Mouse (Mus musculus): ENCODE results near the gene Plekhh3.

Plekhh3 gene

DNA sequence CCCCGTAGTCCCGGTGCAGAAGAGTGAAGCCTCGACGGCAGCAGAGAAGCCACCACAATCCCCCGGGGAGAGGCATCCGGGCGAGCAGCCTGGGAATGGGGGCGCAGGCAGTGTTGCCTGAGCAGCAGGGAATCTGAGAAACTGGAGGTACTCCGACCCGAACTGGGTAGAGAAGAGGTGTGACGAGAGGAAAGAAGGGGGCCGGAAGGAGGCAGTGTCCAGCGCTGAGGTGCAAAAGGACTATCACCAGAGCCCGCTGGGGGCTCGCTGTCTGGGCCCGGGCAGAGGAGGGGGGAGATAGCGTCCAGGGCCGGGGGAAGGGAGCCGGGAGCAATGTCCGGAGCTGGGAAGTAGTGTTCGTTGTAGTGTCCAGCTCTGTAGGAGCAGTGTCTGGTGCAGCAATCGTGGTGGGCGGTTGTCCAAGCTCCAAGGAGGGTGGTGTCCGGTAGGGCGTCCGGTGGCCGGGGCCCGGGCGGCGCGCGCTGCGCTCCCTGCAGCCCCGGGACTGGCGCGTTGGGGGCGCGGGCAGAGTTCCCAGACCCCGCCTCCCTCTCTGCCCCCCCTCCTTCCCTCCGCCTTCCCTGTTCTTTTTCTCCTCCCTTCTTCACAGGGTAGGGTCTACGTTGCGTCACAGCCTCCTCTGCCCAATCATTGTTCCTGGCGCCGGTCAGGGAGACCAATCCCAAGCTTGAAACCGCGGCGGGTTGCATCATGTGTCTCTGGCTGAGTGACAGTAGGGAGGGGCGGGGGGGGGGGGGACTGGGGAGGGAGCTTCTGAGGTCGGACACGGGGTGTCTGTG lies at the start of gene Plekhh3:
TSS of gene Plekhh3 (minus strand) at position 541 of the 800 bp plus-strand sequence.
- peak; percentile 86 for DNase-seq (ENCODE audit: low spot score)

DNA sequence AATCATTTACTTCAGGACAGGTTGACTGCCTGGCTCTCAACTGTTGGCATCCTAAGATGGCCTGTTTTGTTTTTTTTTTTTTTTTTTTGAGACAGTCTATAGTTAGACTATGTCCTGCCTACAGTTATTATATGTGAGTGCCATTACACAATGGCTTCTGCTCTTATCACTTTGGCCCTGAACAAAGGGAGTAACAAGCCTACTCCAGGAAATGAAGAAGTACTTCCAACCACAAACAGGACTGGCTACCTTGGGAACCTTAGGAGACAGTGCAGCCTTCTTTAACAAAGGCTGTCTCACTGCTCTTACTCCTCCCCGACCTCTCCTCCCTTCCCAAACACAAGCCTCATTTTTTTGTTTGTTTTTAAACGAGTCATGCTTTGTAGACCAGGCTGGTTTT lies 49.7 kb upstream of the Plekhh3 start:
- DNase-seq (ENCODE audit: low spot score): no peak

DNA sequence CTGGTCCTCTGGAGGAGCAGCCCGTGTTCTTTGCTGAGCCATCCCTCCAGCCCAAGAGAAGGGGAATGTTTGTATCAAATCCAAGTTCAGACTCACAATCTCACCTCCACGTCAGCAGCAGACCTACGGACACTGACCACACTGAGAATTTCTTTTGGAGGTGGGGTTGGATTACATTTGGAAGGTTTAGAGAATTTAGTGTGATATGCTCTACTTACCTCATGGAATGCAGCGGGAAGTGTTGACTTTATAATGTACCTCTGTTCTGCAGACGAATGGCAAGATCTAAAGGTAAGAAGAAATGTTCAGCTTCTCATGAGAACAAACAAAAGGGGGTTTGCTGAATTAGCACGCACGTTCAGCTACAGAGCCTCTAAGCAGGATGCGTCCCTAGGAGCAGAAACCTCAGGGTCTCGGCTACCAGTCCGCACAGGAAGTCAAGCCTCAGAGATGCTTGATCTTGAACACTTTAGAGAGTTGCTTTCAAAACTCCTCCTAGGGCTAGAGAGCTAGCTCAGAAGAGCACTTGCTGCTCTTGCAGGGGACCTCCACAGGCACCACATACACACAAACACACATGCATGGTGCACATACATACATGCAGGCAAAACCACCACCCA lies 47.4 kb upstream of the Plekhh3 start:
- DNase-seq (ENCODE audit: low spot score): no peak

DNA sequence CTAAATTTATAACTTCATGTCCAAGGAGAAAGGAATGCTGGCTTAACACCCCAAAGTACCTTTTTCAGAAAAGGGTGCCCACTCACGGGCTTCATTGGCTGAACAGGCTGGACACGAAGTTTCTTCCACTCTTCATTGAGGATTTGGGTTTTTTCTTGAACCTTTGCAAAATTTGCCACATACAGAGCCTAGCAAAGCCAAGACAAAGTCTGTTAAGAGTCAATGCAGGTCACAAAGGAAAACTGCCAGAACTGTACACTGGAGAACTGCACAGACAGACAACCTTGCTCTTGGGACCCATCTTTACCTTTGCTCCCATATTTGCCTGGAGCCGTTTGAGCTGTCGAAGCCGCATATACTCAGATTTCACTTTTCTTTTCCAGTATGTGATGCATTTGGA lies 45.8 kb upstream of the Plekhh3 start:
- DNase-seq (ENCODE audit: low spot score): no peak

DNA sequence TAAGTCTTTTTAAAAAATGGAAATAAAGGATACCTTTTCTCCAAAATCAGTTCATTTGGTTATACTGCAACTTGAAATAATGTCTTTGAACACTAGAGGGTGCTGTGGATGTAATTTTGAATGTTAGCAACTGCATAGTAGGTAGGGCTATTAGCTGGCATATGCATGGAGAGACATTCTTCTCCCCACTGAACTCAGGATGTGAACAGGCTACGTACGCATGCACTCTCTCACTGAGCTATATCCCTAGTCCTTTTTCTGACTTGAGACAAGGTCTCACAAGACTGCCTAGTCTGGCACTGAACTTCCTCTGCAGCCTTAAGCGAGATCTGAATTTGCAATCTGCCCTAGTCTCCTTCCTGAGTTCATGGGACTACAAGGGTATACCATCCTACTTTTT lies 40.8 kb upstream of the Plekhh3 start:
- no peak for DNase-seq (ENCODE audit: low spot score)

DNA sequence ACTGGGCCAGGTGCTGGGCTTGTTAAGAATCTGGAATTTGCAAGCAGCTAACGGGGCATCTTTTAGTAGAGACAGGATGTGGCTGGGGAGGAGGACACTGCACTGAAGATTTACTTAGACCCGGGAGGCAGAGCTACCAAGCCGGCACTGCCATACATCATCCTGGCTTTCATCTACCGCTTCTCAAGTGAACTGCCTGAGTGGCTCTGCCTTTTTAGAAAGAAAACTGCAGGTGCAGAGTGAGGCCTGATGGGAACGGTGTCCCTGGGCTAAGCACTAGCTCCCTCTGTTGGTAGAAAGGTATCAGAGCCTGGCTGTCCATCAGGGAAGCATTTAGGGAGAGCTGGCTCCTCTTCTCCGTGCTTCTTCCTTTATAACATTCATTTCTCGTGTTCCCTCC lies 29.8 kb upstream of the Plekhh3 start:
- DNase-seq (ENCODE audit: low spot score): no peak

DNA sequence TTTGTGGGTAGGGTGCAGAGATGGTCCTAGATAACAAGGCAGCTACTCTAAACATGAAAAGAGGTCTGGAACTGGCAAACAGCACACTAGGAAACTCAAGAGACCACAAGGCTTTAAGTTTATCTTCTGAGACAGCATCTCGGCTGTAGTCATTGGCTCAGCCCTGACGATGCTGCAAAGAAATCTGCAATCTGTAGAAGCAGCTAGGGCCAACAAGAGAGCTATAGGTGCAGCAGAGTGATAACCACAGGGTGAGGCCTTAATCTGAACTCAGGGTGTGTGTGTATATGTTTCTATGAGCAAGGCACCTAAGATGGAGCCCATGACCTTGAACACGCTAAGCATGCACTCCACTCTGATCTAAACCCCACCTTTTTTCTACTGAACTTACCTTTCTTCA lies 28.4 kb upstream of the Plekhh3 start:
- no peak for DNase-seq (ENCODE audit: low spot score)

DNA sequence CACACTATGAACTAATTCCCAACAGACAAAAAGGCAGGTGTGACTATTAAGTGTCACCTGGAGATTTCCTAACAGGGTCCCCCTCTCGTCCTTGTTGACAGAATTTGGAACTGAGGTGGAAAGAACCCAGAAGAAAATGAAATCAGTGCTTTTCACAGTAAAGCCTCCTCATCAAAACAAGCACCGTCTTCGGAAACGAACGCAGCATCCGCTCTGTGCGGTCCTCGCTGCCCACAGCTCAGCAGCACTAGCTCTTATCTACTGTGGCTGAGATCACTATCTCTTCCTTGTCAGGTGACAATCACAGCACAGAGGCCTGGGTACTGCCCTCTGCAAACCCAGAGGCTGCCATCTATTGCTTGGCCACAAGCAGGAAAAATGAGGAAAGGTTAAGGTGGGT lies 25.0 kb upstream of the Plekhh3 start:
- DNase-seq (ENCODE audit: low spot score): no peak

DNA sequence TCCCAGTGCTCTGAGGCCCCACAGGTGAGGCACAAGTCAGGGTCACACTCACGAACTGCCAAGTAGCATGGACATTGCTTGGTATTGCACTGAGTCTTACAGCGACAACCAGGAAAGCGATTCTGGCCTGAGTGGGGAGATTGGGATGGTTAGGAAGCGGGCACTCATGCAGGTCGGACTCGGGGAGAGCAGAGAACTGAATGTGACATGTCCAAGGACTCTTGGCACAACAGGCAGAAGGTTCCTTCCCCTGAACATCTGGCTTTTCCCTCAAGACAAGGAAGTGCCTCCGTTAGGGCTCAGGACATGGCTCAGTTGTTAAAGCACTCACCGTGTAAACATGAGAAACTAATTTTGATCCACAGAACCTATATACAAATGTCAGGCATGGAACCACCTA lies 24.4 kb upstream of the Plekhh3 start:
- DNase-seq (ENCODE audit: low spot score): no peak

DNA sequence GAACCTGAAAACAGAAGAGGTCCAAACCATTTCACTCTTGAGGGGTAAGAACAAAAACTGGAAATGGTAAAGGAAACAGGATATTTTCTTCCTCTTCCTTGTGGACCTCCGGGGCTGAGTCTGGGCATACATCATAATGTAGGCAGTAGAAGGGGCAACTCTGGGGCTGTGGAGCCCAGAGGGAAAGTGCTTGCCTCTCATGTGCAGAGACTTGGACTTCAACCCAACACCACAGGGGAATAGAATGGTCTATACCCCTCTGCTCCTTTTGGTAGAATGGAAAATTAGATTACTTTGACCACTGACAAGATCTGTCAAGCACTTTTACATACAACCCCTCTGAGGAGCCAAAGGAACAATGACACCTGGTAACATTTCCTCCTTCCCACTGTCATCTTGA lies 23.9 kb upstream of the Plekhh3 start:
- no peak for DNase-seq (ENCODE audit: low spot score)

DNA sequence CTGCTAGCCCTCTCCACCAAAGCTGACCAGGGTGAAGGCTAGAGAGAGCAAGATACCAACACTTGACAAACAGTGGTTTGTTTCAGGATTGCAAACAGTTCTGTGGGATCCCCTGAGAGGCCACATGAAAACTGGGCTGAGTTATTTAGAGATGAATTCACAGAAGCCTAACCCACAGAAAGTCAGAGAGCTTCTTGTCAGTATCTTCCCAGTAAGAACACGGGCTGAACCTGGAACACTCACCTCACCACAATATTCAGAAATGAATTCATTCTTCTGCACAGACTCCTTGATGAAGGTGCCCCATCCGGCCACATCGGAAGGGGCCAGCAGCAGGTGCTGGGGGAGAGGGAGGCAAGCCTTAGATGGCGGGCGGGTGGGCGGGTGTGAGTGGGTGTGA lies 23.5 kb upstream of the Plekhh3 start:
- DNase-seq (ENCODE audit: low spot score): no peak

DNA sequence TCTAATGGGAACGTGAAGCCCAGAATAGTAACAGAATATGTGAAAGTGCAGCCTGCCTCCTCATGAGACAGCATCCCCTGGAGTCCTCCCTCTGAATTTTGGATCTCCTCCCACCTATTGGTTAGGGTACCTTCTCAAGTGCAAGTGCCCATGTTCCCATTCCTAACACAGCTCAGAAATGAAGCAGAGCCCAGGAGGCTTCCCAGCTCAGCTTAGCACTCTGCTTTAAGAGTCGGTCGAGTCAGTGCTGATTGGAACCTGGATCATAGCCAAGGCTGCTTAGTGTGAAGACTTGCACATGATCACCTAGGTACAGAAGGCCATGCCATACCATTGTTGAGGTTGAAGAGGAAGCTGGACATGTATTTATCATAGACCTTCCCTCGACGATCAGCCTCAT lies 23.0 kb upstream of the Plekhh3 start:
- no peak for DNase-seq (ENCODE audit: low spot score)

DNA sequence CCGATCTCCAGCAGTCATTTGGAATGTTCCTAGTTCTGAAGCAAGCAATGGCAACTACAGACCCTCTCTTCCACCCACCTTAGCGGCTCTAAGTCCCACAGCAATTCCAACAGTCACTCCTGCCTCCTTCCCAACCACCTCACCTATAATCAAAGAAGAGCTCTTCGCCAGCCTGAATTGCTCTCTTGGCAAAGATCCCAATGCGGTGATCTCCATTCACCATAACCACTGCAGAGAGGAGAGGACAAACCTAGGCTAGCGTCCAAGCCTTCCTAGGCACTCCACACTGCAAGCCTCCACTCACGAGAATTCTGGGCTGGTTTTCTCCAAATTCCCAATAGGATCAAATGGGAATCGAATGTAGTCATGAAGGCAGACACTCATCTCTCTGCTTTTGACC lies 21.9 kb upstream of the Plekhh3 start:
- no peak for DNase-seq (ENCODE audit: low spot score)

DNA sequence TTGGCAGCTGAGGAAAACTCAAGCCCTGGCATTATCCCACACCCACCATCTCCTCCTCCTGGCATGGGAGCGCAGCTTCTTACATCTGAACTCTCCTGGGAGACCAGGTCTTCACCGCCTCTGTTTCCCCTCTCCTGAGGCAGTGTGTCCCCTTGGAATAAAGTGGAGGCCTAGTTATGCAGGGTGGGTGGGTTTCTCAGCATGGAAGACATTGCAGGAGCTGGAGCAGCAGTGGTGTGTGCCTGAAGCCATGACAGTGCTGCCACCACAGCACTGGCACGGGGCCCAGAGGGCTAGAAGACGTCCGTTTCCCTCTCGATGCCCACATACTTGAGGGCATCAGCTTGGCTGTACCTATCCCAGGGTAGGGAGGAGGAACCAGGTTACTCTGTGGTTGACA lies 21.5 kb upstream of the Plekhh3 start:
- DNase-seq (ENCODE audit: low spot score): no peak

DNA sequence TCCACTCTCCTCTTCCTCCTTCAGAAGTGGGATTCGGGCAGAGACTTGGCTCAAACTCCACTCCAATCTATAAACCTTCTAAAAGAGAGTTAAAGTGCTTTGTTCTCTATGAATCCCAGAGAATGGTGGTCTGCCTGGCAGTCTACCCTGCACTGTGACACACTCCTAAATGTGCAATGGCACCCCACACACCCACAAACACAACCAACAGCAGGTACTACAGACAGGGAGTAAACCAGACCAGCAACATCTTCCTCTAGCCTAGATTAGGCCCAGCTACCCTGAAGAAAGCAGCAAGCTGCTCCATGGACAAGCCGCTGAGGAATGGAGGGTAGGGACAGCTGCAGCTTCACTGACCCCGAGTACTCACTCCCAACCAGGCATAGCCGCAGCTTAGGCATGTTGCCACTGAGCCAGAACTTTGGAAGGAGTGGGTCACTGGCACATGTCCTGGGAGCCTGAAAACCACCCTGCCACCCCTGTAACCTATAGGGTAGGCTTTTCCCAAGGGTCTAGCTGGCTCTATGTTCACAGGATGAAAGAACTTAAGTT lies 20.8 kb upstream of the Plekhh3 start:
- DNase-seq (ENCODE audit: low spot score): no peak

DNA sequence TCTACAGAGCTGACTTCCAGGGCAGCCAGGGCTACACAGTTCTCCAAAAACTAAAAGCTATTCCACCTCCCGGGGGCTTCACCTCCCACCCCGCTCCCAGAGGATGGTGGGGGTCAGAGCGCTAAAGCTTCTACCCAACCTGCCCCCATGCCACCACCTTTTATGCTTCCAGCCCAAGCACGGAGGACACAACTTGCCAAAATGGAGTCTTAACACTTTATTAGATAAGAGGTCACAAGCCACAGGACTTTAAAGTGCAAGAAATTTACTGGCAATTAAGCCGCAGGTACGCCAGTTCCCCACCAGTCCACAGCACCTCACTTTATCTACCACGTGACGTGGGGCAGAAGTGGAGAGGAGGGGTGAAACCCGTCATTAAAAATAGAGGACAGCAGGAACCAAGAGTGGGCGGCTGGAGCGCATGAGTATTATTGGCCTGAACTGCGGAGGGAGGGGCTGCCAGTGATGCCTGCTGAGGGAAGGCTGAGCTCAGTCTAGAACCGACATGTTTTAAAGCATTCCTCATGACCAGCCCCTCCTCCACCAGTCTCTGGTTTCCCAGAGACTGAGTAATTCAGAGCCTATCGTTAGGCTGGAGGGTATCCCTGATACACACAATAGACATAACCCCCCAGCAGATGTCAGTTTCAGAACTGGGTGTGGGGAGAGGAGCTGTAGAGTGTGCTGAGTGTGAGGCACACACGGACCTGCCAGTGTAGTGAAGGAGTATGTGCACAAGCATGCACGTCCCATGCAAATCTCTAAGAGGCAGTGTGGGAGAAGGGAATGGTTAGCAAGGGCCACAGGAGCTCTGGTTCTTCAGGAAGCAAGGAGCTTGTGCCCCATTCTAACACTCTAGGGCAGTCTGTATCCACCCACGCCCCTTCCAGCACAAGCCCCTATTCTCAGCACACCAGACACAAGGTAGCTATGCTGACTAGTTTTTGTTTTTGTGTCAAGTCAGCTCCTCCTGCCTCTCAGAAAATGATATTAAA lies 20.1 kb upstream of the Plekhh3 start:
- DNase-seq (ENCODE audit: low spot score): no peak

DNA sequence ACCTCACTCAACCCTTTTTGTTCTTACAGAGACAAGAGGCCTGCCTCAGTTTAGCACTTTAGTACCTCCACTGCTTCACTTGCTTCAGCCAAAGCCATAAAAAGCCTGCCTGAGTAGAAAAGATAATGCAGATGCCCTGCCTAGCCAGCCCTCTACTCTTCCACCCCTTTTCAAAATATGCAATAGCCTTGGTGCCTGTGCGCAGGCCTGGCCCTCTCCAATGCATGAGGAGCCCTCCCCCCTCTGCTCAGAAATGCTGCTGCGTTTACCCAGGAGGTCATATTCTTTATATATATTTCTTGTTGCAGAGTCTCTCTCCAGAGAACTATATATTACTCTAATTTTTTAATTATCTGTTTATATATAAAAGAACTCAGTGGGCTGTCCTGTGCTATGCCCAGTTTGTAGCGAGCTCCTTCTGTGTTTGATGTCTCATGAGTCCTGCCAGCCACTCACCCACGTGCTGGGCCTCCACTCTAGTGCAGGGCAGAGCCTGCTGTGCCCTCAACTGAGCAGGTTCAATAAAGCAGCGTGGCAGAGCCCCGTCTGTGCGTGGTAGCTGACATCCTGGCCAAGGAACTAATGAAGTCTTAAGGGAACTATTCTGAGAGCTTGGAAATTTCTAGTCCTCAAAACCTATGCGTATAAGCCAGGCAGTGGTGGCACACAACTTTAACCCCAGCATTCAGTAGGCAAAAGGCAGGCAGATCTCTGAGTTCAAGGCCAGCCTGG lies 19.2 kb upstream of the Plekhh3 start:
- no peak for DNase-seq (ENCODE audit: low spot score)

DNA sequence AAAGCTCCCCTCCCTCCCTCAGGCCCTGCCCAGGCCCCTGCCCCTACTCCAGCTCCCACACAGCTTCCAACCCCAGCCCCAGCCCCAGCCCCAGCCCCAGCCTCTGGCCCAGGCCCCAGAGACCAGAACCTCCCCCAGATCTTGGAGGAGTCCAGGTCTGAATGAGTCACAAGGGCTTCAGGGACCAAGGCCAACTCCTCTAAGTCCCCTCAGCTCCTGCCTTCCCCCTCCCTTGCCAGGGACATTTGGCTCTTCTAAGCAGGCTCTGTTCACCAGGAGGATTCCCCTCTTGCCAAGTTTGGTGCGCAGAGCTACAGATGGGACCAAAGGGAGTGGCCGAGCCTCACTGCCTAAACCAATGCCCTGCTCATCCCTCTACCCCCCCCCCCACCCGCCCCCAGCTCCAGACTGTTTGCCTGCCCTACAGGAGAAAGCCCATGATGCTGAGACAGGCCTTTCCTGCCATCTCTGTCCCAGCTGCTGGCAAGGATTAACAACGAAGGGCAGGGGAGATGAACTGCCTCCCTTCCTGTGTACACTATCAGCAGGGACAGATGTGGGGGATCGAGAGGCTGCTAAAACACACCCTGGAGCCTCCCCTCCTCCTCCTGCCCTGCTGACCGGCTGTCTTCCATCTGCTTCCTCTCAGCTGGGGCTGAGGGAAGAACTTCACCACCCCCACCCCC lies 18.5 kb upstream of the Plekhh3 start:
- DNase-seq (ENCODE audit: low spot score): no peak

DNA sequence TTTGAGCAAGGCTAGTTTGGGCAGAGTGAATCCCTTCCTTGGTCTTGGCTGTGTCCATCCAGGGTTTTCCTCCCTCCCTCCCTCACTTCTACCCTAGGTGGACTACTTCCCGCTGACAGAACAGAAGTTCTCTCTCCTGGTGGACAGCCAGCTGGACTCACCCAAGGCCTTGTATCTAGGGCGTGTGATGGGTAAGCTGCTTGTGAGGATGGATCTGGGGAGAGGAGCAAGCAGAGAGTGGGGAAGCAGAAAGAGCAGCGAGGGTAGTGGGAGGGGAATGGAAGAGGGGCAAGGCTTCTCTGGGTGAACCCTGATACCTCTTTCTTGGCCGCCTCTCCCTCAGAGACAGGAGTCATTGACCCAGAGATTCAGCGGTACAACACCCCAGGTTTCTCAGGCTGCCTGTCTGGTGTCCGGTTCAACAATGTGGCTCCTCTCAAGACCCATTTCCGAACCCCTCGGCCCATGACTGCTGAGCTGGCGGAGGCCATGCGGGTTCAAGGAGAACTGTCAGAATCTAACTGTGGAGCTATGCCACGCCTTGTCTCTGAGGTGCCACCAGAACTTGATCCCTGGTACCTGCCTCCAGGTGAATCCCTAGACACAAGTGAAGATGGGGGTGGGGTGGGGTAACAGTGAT lies 17.1 kb upstream of the Plekhh3 start:
- no peak for DNase-seq (ENCODE audit: low spot score)

DNA sequence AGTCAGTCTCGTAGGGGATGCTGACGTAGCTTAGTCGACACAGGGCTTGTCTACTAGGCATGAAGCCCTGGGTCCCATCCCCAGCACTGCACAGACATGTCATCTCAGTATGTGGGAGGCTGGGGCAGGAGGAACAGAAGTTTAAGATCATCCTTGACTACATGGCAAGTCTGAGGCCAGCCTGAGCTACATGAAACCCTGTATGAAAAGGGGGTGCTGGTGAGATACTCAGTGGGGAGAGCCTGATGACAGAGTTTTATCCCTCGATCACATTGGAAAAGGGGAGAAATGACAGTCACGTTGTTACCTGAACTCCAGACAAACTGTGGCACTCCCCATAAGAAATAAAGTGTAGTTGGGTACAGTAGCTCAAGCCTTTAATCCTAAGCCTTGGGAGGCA lies 16.4 kb upstream of the Plekhh3 start:
- no peak for DNase-seq (ENCODE audit: low spot score)

Data from urinary bladder, postnatal 10 days (tissue).